Mouse (Mus musculus) embryonic facial prominence, embryonic 10.5 days (tissue): ENCODE data around the gene Bcl2l11. TPM values are rescaled to one million over a fixed set of nuclear protein-coding genes. Genes with fewer than 3 reads are reported as not detected.
A peak's percentile ranks its signal among the peaks of the same experiment; 100 is the strongest.

Source experiments
- DNase-seq: peaks from one replicate; pipeline ENCODE4 v3.0.0-alpha.2; 2017; ENCODE audit warnings: low spot score
- H3K27ac ChIP-seq: fragments of 300-500 bp; sonication (generic); replicated peaks from 2 replicates; pipeline ENCODE4 v1.5.1; 2016; ENCODE audit warnings: mild to moderate bottlenecking
- H3K27me3 ChIP-seq: fragments of 300-500 bp; sonication (generic); replicated peaks from 2 replicates; pipeline ENCODE4 v1.6.1; 2016; ENCODE audit warnings: low read depth, mild to moderate bottlenecking; ENCODE audit not compliant: poor library complexity, severe bottlenecking
- H3K36me3 ChIP-seq: fragments of 300-500 bp; sonication (generic); replicated peaks from 2 replicates; pipeline ENCODE4 v1.6.1; 2016; ENCODE audit warnings: mild to moderate bottlenecking, moderate library complexity
- H3K4me1 ChIP-seq: fragments of 300-500 bp; sonication (generic); 2 replicates; pipeline ENCODE4 v1.6.1; 2016
- H3K4me3 ChIP-seq: fragments of 300-500 bp; sonication (generic); 2 replicates; pipeline ENCODE4 v1.5.1; 2016; ENCODE audit warnings: mild to moderate bottlenecking, moderate library complexity
- H3K9me3 ChIP-seq: fragments of 300-500 bp; sonication (generic); 2 replicates; pipeline ENCODE4 v1.6.1; 2016; ENCODE audit warnings: mild to moderate bottlenecking
- WGBS: fragments of 180-500 bp; shearing (Covaris S2); methylation state at CpG from one replicate; pipeline ENCODE4 v1.1.7; 2016; 5-methylcytosine and 5-hydroxymethylcytosine counted together
- polyA plus RNA-seq: library from polyadenylated mRNA; unstranded; fragments of >200 nt; fragmentation: Nextera tagmentation; extraction: Ambion mirVana; gene quantifications from 2 replicates; pipeline ENCODE4 v1.2.1, GENCODE M21; 2016

Gene Bcl2l11
- polyA plus RNA-seq, 1 experiment from 2014 or later: 32.5 TPM

DNA sequence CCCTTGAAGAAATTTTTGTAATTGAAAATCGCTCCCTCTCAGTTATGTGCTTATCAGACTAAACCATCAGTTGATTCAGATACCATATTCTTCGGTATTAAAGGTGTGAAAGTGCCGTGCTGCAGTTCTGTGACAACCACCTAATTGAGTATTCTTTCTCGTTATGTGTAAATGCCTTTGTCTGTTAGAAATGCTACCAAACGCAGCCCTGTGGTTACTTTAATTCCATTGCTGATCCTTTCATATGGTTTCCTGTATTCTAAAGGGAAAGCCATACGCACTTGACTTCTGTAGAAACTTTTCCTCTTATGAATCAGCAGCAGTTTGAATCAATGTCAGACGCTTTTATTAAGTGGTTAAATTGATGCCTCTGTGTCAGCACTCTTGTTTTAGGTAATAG is 8.2 kb upstream of the Bcl2l11 start:
- DNase-seq: no peak
- 82% methylated on average over 7 of the region's 7 CpGs for WGBS
- peaks cover 19% of the 10 kb centered on the region for H3K27me3 ChIP-seq

GRCm38 (mm10) chr2:128118971-128119370 is 6.9 kb upstream of the Bcl2l11 start:
- no peaks in the 10 kb centered on the region for H3K36me3 ChIP-seq
- H3K27me3 ChIP-seq: peaks cover 33% of the 10 kb centered on the region
- H3K9me3 ChIP-seq: no peaks in the 10 kb centered on the region
- no peak for DNase-seq
- no peak overlapping the region for H3K4me3 ChIP-seq
- H3K27ac ChIP-seq: no peak overlapping the region
- peaks cover 39% of the 10 kb centered on the region for H3K4me1 ChIP-seq
- WGBS: 92% methylated on average over 9 of the region's 9 CpGs

More for the DNA sequence above, 8.2 kb upstream of the Bcl2l11 start:
- Histone ChIP-seq H3K4me1 (peaks cover 28% of the 10 kb centered on the region), H3K36me3 (no peaks in the 10 kb centered on the region), H3K4me3 (no peak overlapping the region), H3K9me3 (no peaks in the 10 kb centered on the region), H3K27ac (no peak overlapping the region)

DNA sequence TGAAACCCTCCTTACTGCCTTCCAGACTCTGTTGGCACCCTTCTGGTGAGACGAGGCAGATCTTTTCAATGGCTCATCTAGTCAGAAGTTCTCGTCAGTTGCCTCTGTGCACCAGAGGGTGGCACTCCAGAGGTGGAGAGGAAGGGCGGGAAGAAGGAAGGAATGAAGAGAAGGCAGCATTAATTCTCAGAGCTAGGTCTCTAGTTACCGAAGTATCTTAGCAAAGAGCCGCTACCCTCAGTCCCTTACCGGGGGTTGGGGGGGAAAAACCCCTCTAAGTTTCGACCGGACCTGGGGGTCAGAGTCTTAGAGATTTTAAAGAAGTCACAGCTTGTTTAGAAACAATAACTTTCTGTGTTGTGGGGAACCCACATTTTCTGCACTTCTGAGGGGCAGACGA is 3.3 kb upstream of the Bcl2l11 start:
- DNase-seq: peak; percentile 71
- 2% methylated on average over 9 of the region's 9 CpGs for WGBS

DNA sequence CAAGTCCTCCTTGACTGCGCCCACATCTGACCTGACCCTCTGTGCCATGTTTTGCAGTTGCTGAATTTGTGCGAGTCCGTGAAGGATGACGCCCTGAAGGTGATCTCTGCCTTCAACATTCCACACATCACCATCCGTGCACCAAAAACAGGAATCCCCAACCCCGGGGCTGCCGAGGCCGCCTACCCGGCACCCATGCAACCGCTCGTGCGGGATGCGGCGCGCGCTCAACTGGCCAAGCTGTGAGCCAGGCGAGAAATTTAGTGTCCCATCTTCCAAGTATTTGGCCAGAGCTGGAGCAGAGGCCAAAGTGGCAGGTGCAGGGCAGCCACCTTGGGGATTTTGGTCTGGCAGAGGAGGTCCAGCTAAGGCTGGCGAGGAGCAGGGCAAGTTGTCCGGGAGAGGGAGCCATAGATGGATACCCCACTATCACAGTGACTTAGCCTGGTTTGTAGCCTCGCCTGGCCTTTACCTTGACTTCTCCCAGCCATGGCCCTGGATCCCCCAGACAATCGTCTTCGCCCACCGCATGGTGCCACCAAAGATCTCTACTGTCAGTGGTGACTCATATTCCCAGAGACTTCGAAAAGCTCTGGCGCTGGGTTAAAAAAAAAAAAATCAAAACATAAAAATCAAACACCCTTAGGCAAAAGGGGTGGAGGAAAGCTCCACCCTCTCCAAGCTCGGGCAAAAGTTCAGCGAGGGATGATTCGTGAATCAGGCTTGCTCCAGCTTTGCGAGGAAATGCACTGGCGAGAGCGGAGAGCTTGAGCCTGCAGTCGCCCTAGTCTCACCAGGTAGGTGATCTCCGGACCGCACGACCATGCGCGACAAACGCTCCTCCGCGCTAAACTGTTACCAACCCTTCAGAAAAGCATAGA is 2.7 kb upstream of the Bcl2l11 start:
- Histone ChIP-seq H3K27me3 (peaks cover 42% of the 10 kb centered on the region), H3K27ac (no peak overlapping the region; the same call in 1 of the 2 replicates), H3K9me3 (no peaks in the 10 kb centered on the region), H3K4me3 (peak overlapping the region; percentile 88), H3K4me1 (peaks cover 56% of the 10 kb centered on the region), H3K36me3 (no peaks in the 10 kb centered on the region)
- peak; percentile 50 for DNase-seq
- WGBS: 1% methylated on average over 40 of the region's 40 CpGs

More for the DNA sequence above, 3.3 kb upstream of the Bcl2l11 start:
- Histone ChIP-seq H3K36me3 (no peaks in the 10 kb centered on the region), H3K9me3 (no peaks in the 10 kb centered on the region), H3K4me1 (peaks cover 56% of the 10 kb centered on the region), H3K27ac (no peak overlapping the region), H3K27me3 (peaks cover 42% of the 10 kb centered on the region), H3K4me3 (peak overlapping the region; percentile 88)

DNA sequence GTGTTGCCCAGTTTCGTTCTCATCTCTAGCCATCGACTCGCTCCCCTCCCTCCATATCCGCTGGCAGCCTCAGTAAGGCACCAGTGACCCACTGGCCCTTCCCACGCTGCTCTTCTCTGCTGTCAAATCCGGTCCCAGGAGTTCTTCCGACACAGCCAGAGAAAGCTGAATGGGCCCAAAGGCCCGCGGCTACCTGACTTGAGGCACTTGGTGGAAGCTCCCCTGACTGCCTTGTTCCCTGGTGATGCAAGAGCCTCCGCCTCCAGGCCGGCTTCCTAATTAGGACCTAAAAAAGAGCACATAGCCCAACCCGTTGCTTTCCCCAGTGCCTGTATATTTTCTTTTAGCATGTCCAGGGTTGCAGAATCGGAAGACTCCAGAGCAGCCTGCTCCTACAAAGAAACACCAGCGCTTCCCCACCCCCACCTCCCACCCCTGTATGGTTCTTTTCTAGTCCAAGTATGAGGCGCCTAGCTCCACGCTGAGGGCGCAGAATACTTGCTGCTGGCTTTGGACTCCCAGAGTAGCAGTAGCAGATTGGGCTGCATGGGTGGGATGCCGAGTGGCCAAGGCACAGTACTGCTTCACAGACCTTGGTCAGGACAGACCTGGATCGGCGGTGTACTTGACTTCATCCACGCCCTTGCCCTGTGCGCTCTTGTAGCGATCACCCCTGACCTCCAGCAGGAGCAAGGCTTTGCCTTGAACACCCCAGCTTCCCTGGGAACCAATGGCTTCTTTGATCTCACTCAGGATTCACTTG is 1.7 kb upstream of the Bcl2l11 start:
- peaks cover 64% of the 10 kb centered on the region for H3K4me1 ChIP-seq
- H3K9me3 ChIP-seq: no peaks in the 10 kb centered on the region
- H3K36me3 ChIP-seq: peaks cover 7% of the 10 kb centered on the region
- DNase-seq: peak; percentile 57
- WGBS: 3% methylated on average over 23 of the region's 23 CpGs
- H3K27ac ChIP-seq: peak overlapping the region; percentile 96; the same call in 1 of the 2 replicates
- H3K27me3 ChIP-seq: peaks cover 42% of the 10 kb centered on the region
- H3K4me3 ChIP-seq: peak overlapping the region; percentile 88

DNA sequence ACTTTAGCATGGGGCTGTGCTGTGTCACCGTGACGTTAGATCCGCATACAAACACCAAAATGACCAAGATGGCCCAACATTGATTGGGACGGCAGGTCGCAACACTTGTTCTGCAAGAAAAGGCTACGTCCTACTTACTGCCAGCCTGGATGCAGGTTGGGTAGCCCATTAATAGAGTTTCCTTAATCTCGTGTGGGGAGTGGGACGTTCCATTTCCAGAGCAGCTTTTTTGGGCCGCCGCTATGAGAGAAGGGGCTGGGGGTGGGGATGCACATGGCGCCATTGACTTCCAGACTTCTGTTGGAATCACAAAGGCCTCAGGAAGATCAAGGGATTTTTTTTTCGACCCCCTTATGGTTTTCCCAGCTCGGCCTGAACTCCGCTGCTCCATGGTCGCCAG is 1.1 kb upstream of the Bcl2l11 start:
- Histone ChIP-seq H3K27ac (peak overlapping the region; percentile 96), H3K9me3 (no peaks in the 10 kb centered on the region), H3K27me3 (peaks cover 42% of the 10 kb centered on the region), H3K4me1 (peaks cover 70% of the 10 kb centered on the region), H3K4me3 (peak overlapping the region; percentile 88), H3K36me3 (peaks cover 13% of the 10 kb centered on the region)
- DNase-seq: no peak
- 2% methylated on average over 15 of the region's 15 CpGs for WGBS

DNA sequence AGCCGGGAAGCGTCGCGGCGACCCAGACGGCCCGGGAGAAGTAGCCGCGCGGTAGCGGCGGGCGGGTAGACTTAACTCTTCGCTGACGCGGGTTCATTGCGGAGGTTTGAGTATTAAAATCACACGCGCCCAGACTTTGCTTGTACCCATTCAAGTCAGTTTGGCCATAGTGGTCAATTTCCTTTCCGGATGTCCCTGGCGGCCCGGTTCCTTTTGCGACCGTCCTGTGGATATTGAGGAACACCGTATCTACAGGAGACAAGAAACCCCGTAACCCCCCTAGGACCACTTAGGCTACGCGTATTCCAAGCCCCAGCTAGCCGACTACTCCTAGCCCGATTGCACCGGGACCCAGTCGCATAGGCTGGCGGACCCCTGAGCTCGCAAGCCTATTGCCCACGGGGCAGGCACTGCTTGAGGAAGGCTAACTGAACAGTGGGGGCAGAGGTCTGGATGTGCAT is 783 bp downstream of the Bcl2l11 start:
- no peaks in the 10 kb centered on the region for H3K9me3 ChIP-seq
- peaks cover 32% of the 10 kb centered on the region for H3K36me3 ChIP-seq
- peaks cover 33% of the 10 kb centered on the region for H3K27me3 ChIP-seq
- WGBS: under 1% methylated on average over 35 of the region's 35 CpGs
- DNase-seq: no peak
- peak overlapping the region; percentile 88 for H3K4me3 ChIP-seq
- peak overlapping the region; percentile 96 for H3K27ac ChIP-seq
- H3K4me1 ChIP-seq: peaks cover 76% of the 10 kb centered on the region

DNA sequence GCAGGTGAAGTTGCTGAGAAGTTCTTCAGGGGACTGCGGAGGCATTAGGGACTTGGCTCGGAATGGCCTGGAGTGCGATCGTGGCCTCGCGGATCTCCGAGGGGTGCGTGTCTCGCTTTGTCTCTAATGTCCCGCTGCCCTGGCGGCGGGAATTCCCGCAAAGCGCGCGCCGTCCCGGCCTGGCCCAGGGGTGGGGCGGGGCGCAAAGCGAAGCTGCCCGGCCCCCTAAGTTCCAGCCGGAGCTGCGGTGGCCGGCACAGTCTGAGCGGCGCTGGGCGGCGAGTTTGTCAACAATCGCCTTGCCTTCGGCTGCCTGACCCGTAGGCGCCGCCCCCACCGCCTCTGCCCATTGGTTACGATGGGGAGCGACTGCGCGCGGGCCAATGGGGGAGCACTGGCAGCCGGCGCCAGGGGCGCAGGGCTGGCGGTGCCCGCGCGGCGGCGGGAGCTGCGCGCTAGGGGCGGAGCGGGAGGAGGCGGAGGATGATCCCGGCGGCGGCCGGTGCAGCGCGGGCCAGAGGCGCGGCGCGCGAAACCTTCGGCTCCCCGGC is 1.4 kb downstream of the Bcl2l11 start:
- H3K4me3 ChIP-seq: peak overlapping the region; percentile 88
- H3K27me3 ChIP-seq: peaks cover 27% of the 10 kb centered on the region
- peaks cover 36% of the 10 kb centered on the region for H3K36me3 ChIP-seq
- 1% methylated on average over 67 of the region's 67 CpGs for WGBS
- peaks cover 75% of the 10 kb centered on the region for H3K4me1 ChIP-seq
- no peaks in the 10 kb centered on the region for H3K9me3 ChIP-seq
- peak overlapping the region; percentile 96 for H3K27ac ChIP-seq
- peak; percentile 98 for DNase-seq

DNA sequence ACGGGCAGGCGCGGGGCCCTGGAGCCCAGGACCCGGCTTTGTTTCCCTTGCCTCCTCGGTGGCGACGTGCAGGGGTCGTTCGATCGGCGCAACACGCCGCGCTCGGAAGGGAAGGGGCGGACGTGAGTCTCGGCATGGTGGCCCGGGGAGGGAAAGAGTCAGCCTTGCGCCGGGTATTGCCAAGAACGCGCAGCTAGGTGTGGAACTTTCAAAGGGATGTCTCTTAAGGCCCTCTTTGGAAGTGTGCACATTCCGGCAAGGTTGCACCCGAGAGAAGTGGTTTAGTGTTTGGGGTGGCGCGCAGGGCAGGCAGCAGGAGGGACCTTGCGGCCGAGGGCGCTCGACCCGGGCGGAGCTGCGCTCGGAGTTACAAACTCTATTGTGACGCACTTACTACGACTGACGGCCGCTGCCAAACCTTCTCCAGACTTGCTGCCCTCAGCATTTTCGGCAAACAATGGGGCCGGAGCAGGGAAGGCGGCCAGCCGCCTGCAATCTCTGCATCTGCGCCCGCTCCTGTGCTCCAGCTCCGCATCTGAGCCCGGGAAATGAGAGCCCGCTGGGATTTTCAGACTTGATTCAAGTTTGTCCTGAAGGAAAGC is 2.0 kb downstream of the Bcl2l11 start:
- WGBS: under 1% methylated on average over 48 of the region's 48 CpGs
- peak; percentile 86 for DNase-seq
- peaks cover 42% of the 10 kb centered on the region for H3K36me3 ChIP-seq
- peaks cover 71% of the 10 kb centered on the region for H3K4me1 ChIP-seq
- peak overlapping the region; percentile 88 for H3K4me3 ChIP-seq
- peak overlapping the region; percentile 96 for H3K27ac ChIP-seq
- H3K27me3 ChIP-seq: peaks cover 21% of the 10 kb centered on the region
- H3K9me3 ChIP-seq: no peaks in the 10 kb centered on the region

- peak; percentile 27 for DNase-seq
- 22% methylated on average over 10 of the region's 10 CpGs for WGBS
- peak overlapping the region; percentile 96 for H3K27ac ChIP-seq
- H3K4me1 ChIP-seq: peaks cover 69% of the 10 kb centered on the region
- peak overlapping the region; percentile 88 for H3K4me3 ChIP-seq
- H3K36me3 ChIP-seq: peaks cover 50% of the 10 kb centered on the region
- no peaks in the 10 kb centered on the region for H3K9me3 ChIP-seq
- H3K27me3 ChIP-seq: peaks cover 14% of the 10 kb centered on the region
These were observed 2.7 kb downstream of the Bcl2l11 start for GRCm38 (mm10) chr2:128128532-128128931.

DNA sequence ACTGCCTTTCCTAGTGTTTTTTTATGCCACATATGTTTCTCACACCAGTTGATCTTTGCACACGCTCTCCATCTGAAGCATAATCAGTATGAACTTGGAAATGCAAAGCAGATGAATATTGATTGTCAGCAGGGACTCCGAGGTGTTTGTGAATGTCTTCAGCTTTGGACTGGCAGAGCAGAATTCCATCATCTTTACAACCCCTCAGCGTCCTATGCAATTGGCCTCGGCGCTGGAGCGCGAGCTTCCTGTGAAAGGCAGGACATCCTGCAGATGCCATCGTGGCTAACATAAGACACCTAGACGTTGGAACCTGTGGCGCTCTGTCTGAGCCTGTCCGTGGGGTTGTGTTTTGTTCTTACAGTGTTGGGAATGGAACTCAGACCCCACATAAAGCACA is 5.7 kb downstream of the Bcl2l11 start:
- no peaks in the 10 kb centered on the region for H3K27me3 ChIP-seq
- peaks cover 79% of the 10 kb centered on the region for H3K36me3 ChIP-seq
- H3K9me3 ChIP-seq: no peaks in the 10 kb centered on the region
- DNase-seq: no peak
- peaks cover 58% of the 10 kb centered on the region for H3K4me1 ChIP-seq
- H3K27ac ChIP-seq: no peak overlapping the region
- WGBS: 91% methylated on average over 11 of the region's 11 CpGs
- no peak overlapping the region for H3K4me3 ChIP-seq

- no peak for DNase-seq
- H3K4me1 ChIP-seq: peaks cover 60% of the 10 kb centered on the region
- no peaks in the 10 kb centered on the region for H3K27me3 ChIP-seq
- no peaks in the 10 kb centered on the region for H3K9me3 ChIP-seq
- WGBS: 89% methylated on average over 5 of the region's 5 CpGs
- H3K36me3 ChIP-seq: peaks cover 91% of the 10 kb centered on the region
- H3K4me3 ChIP-seq: no peak overlapping the region
- H3K27ac ChIP-seq: no peak overlapping the region
These were observed 6.8 kb downstream of the Bcl2l11 start for GRCm38 (mm10) chr2:128132635-128133034.
